Mouse (Mus musculus) embryonic facial prominence, embryonic 10.5 days (tissue): ENCODE results near the gene Sumo3. TPM values are rescaled to one million over a fixed set of nuclear protein-coding genes. Genes with fewer than 3 reads are reported as not detected.

ENCODE experiments used
- DNase-seq: peaks from one replicate; pipeline ENCODE4 v3.0.0-alpha.2; 2017; ENCODE audit warnings: low spot score
- H3K27ac ChIP-seq: fragments of 300-500 bp; sonication (generic); replicated peaks from 2 replicates; pipeline ENCODE4 v1.5.1; 2016; ENCODE audit warnings: mild to moderate bottlenecking
- H3K27me3 ChIP-seq: fragments of 300-500 bp; sonication (generic); replicated peaks from 2 replicates; pipeline ENCODE4 v1.6.1; 2016; ENCODE audit warnings: low read depth, mild to moderate bottlenecking; ENCODE audit not compliant: poor library complexity, severe bottlenecking
- H3K36me3 ChIP-seq: fragments of 300-500 bp; sonication (generic); replicated peaks from 2 replicates; pipeline ENCODE4 v1.6.1; 2016; ENCODE audit warnings: mild to moderate bottlenecking, moderate library complexity
- H3K4me1 ChIP-seq: fragments of 300-500 bp; sonication (generic); 2 replicates; pipeline ENCODE4 v1.6.1; 2016
- H3K4me3 ChIP-seq: fragments of 300-500 bp; sonication (generic); 2 replicates; pipeline ENCODE4 v1.5.1; 2016; ENCODE audit warnings: mild to moderate bottlenecking, moderate library complexity
- H3K9me3 ChIP-seq: fragments of 300-500 bp; sonication (generic); 2 replicates; pipeline ENCODE4 v1.6.1; 2016; ENCODE audit warnings: mild to moderate bottlenecking
- WGBS: fragments of 180-500 bp; shearing (Covaris S2); methylation state at CpG from one replicate; pipeline ENCODE4 v1.1.7; 2016; 5-methylcytosine and 5-hydroxymethylcytosine counted together
- polyA plus RNA-seq: library from polyadenylated mRNA; unstranded; fragments of >200 nt; fragmentation: Nextera tagmentation; extraction: Ambion mirVana; gene quantifications from 2 replicates; pipeline ENCODE4 v1.2.1, GENCODE M21; 2016

Sumo3 gene
- polyA plus RNA-seq, 1 experiment from 2014 or later: 445 TPM

GRCm38 (mm10) chr10:77580027-77580920 is 25.6 kb upstream of the Sumo3 start:
- Histone ChIP-seq H3K4me1 (peaks cover 34% of the 10 kb centered on the region), H3K36me3 (no peaks in the 10 kb centered on the region), H3K27ac (no peak overlapping the region; the same call in 1 of the 2 replicates), H3K9me3 (no peaks in the 10 kb centered on the region), H3K4me3 (no peak overlapping the region; the same call in 1 of the 2 replicates), H3K27me3 (no peaks in the 10 kb centered on the region)
- WGBS: 62% methylated on average over 10 of the region's 10 CpGs
- no peak for DNase-seq

GRCm38 (mm10) chr10:77581023-77581407 is 24.9 kb upstream of the Sumo3 start:
- no peaks in the 10 kb centered on the region for H3K9me3 ChIP-seq
- no peak for DNase-seq
- H3K27me3 ChIP-seq: no peaks in the 10 kb centered on the region
- H3K36me3 ChIP-seq: peaks cover 5% of the 10 kb centered on the region; the same call in 1 of the 2 replicates
- peak overlapping the region; percentile 75 for H3K4me3 ChIP-seq
- peak overlapping the region; percentile 92 for H3K27ac ChIP-seq
- 12% methylated on average over 8 of the region's 8 CpGs for WGBS
- peaks cover 34% of the 10 kb centered on the region for H3K4me1 ChIP-seq

GRCm38 (mm10) chr10:77581408-77582284 is 24.3 kb upstream of the Sumo3 start, which contains the start of gene Pttg1ip:
Gene Pttg1ip (plus strand): TSS chr10:77581720.
- H3K4me1 ChIP-seq: peaks cover 35% of the 10 kb centered on the region
- H3K36me3 ChIP-seq: peaks cover 6% of the 10 kb centered on the region
- H3K9me3 ChIP-seq: no peaks in the 10 kb centered on the region
- DNase-seq: peak; percentile 97
- H3K4me3 ChIP-seq: peak within 1 kb of the TSS; percentile 75
- WGBS: under 1% methylated on average over 64 of the region's 64 CpGs
- peak within 1 kb of the TSS; percentile 92 for H3K27ac ChIP-seq
- H3K27me3 ChIP-seq: no peaks in the 10 kb centered on the region

- WGBS: 12% methylated on average over 8 of the region's 8 CpGs
Observed at GRCm38 (mm10) chr10:77582285-77582618, 23.6 kb upstream of the Sumo3 start.

GRCm38 (mm10) chr10:77583795-77584422 is 22.0 kb upstream of the Sumo3 start:
- WGBS: 77% methylated on average over 10 of the region's 10 CpGs
- Histone ChIP-seq H3K27me3 (no peaks in the 10 kb centered on the region), H3K9me3 (no peaks in the 10 kb centered on the region), H3K27ac (no peak overlapping the region), H3K36me3 (peaks cover 29% of the 10 kb centered on the region), H3K4me3 (no peak overlapping the region), H3K4me1 (peaks cover 37% of the 10 kb centered on the region)
- no peak for DNase-seq

More at GRCm38 (mm10) chr10:77582285-77582618, 23.6 kb upstream of the Sumo3 start:
- DNase-seq: no peak
- Histone ChIP-seq H3K9me3 (no peaks in the 10 kb centered on the region), H3K27me3 (no peaks in the 10 kb centered on the region), H3K4me1 (peaks cover 37% of the 10 kb centered on the region), H3K27ac (peak overlapping the region; percentile 92), H3K4me3 (peak overlapping the region; percentile 75), H3K36me3 (peaks cover 12% of the 10 kb centered on the region)

GRCm38 (mm10) chr10:77586637-77587036 is 19.3 kb upstream of the Sumo3 start:
- WGBS: 87% methylated on average over 3 of the region's 3 CpGs
- H3K27me3 ChIP-seq: no peaks in the 10 kb centered on the region
- H3K4me3 ChIP-seq: no peak overlapping the region
- H3K4me1 ChIP-seq: peaks cover 26% of the 10 kb centered on the region
- H3K36me3 ChIP-seq: peaks cover 53% of the 10 kb centered on the region
- H3K27ac ChIP-seq: no peak overlapping the region
- H3K9me3 ChIP-seq: no peaks in the 10 kb centered on the region
- DNase-seq: no peak

GRCm38 (mm10) chr10:77587091-77587775 is 18.7 kb upstream of the Sumo3 start:
- peaks cover 59% of the 10 kb centered on the region for H3K36me3 ChIP-seq

GRCm38 (mm10) chr10:77588036-77588435 is 17.9 kb upstream of the Sumo3 start:
- H3K27ac ChIP-seq: no peak overlapping the region
- peaks cover 14% of the 10 kb centered on the region for H3K4me1 ChIP-seq
- peaks cover 67% of the 10 kb centered on the region for H3K36me3 ChIP-seq
- H3K9me3 ChIP-seq: no peaks in the 10 kb centered on the region
- WGBS: 85% methylated on average over 2 of the region's 2 CpGs
- H3K4me3 ChIP-seq: no peak overlapping the region
- DNase-seq: no peak
- H3K27me3 ChIP-seq: no peaks in the 10 kb centered on the region

More at GRCm38 (mm10) chr10:77587091-77587775, 18.7 kb upstream of the Sumo3 start:
- Histone ChIP-seq H3K27me3 (no peaks in the 10 kb centered on the region), H3K4me1 (peaks cover 22% of the 10 kb centered on the region), H3K9me3 (no peaks in the 10 kb centered on the region), H3K4me3 (no peak overlapping the region), H3K27ac (no peak overlapping the region; the same call in 1 of the 2 replicates)
- no peak for DNase-seq
- 88% methylated on average over 6 of the region's 6 CpGs for WGBS

GRCm38 (mm10) chr10:77589117-77589516 is 16.8 kb upstream of the Sumo3 start:
- no peak for DNase-seq
- H3K9me3 ChIP-seq: no peaks in the 10 kb centered on the region
- H3K27me3 ChIP-seq: no peaks in the 10 kb centered on the region
- H3K4me1 ChIP-seq: peaks cover 3% of the 10 kb centered on the region
- WGBS: 81% methylated on average over 7 of the region's 7 CpGs
- H3K4me3 ChIP-seq: no peak overlapping the region
- H3K36me3 ChIP-seq: peaks cover 78% of the 10 kb centered on the region
- no peak overlapping the region for H3K27ac ChIP-seq

GRCm38 (mm10) chr10:77589749-77590148 is 16.1 kb upstream of the Sumo3 start:
- WGBS: 90% methylated on average over 8 of the region's 8 CpGs
- no peak for DNase-seq
- H3K27me3 ChIP-seq: no peaks in the 10 kb centered on the region
- no peak overlapping the region for H3K4me3 ChIP-seq
- H3K36me3 ChIP-seq: peaks cover 84% of the 10 kb centered on the region
- H3K4me1 ChIP-seq: peaks cover 2% of the 10 kb centered on the region; the same call in 1 of the 2 replicates
- H3K27ac ChIP-seq: no peak overlapping the region
- no peaks in the 10 kb centered on the region for H3K9me3 ChIP-seq

- no peaks in the 10 kb centered on the region for H3K27me3 ChIP-seq
- DNase-seq: peak; percentile 73
- H3K9me3 ChIP-seq: no peaks in the 10 kb centered on the region
- no peak overlapping the region for H3K4me3 ChIP-seq
- H3K36me3 ChIP-seq: peaks cover 90% of the 10 kb centered on the region
- peaks cover 2% of the 10 kb centered on the region; the same call in 1 of the 2 replicates for H3K4me1 ChIP-seq
- WGBS: 45% methylated on average over 6 of the region's 6 CpGs
- H3K27ac ChIP-seq: no peak overlapping the region
Observed at GRCm38 (mm10) chr10:77590812-77591211, 15.1 kb upstream of the Sumo3 start.
